Mouse (Mus musculus): ENCODE measurements around the gene Plbd2. TPM values are rescaled to one million over a fixed set of nuclear protein-coding genes. Genes with fewer than 3 reads are reported as not detected.

Plbd2 gene
- polyA plus RNA-seq, 1 experiment: 53.5 TPM

- H3K4me3 ChIP-seq (replicated peaks; ENCODE audit: insufficient read depth, low read depth, low read length): no peak overlapping the region
- no peak overlapping the region for H3K27ac ChIP-seq (ENCODE audit: insufficient read depth, low read length)
- H3K27me3 ChIP-seq (ENCODE audit: control insufficient read depth, insufficient read depth, low read length): no peaks in the 10 kb centered on the region
- TF ChIP-seq CTCF (IDR thresholded peaks at IDR 0.05; ENCODE audit: borderline replicate concordance, insufficient read depth, low read depth, low read length) (no peak), POLR2A (IDR thresholded peaks at IDR 0.05; ENCODE audit: borderline replicate concordance, insufficient read depth, low read length) (no peak)
- no peaks in the 10 kb centered on the region for H3K4me1 ChIP-seq (ENCODE audit: control insufficient read depth, insufficient read depth, low read length)
- WGBS: 76% methylated on average over 19 of the region's 19 CpGs
- DNase-seq: no peak
These were observed 20.0 kb downstream of the Plbd2 start for GRCm38 (mm10) chr5:120483399-120483798.

- no peaks in the 10 kb centered on the region for H3K27me3 ChIP-seq (ENCODE audit: control insufficient read depth, insufficient read depth, low read length)
- no peak for DNase-seq
- WGBS: 24% methylated on average over 9 of the region's 9 CpGs
- H3K4me3 ChIP-seq (replicated peaks; ENCODE audit: insufficient read depth, low read depth, low read length): no peak overlapping the region
- H3K4me1 ChIP-seq (ENCODE audit: control insufficient read depth, insufficient read depth, low read length): no peaks in the 10 kb centered on the region
- H3K27ac ChIP-seq (ENCODE audit: insufficient read depth, low read length): no peak overlapping the region
- TF ChIP-seq CTCF (IDR thresholded peaks at IDR 0.05; ENCODE audit: borderline replicate concordance, insufficient read depth, low read depth, low read length) (no peak), POLR2A (IDR thresholded peaks at IDR 0.05; ENCODE audit: borderline replicate concordance, insufficient read depth, low read length) (no peak)
These were observed 22.2 kb downstream of the Plbd2 start for GRCm38 (mm10) chr5:120481205-120481604.

DNA sequence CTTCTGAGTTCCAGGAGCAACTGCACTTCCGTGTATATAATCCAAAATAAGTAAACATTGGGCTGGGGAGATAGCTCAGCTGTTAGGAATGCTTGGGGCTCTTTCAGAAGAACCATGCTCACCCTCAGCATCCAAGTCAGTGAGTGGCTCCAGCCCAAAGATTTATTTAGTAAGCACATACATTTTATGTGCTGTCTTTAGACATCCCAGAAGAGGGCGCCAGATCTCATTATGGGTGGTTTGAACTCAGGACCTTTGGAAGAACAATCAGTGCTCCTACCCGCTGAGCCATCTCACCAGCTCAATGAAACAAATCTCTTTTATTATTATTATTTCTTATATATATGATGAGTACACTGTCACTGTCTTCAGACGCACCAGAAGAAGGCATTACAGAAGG lies 23.9 kb downstream of the Plbd2 start:
- WGBS: 70% methylated on average over 4 of the region's 4 CpGs
- H3K27me3 ChIP-seq (ENCODE audit: control insufficient read depth, insufficient read depth, low read length): no peaks in the 10 kb centered on the region
- TF ChIP-seq CTCF (IDR thresholded peaks at IDR 0.05; ENCODE audit: borderline replicate concordance, insufficient read depth, low read depth, low read length) (no peak), POLR2A (IDR thresholded peaks at IDR 0.05; ENCODE audit: borderline replicate concordance, insufficient read depth, low read length) (no peak)
- H3K4me3 ChIP-seq (replicated peaks; ENCODE audit: insufficient read depth, low read depth, low read length): no peak overlapping the region
- H3K27ac ChIP-seq (ENCODE audit: insufficient read depth, low read length): no peak overlapping the region
- no peak for DNase-seq
- H3K4me1 ChIP-seq (ENCODE audit: control insufficient read depth, insufficient read depth, low read length): no peaks in the 10 kb centered on the region

GRCm38 (mm10) chr5:120477993-120478392 lies 25.4 kb downstream of the Plbd2 start:
- H3K4me1 ChIP-seq (ENCODE audit: control insufficient read depth, insufficient read depth, low read length): no peaks in the 10 kb centered on the region
- 90% methylated on average over 5 of the region's 5 CpGs for WGBS
- no peak for DNase-seq
- H3K27me3 ChIP-seq (ENCODE audit: control insufficient read depth, insufficient read depth, low read length): no peaks in the 10 kb centered on the region
- no peak overlapping the region for H3K4me3 ChIP-seq (replicated peaks; ENCODE audit: insufficient read depth, low read depth, low read length)
- H3K27ac ChIP-seq (ENCODE audit: insufficient read depth, low read length): no peak overlapping the region
- no peak for TF ChIP-seq CTCF (IDR thresholded peaks at IDR 0.05; ENCODE audit: borderline replicate concordance, insufficient read depth, low read depth, low read length)
- TF ChIP-seq POLR2A (IDR thresholded peaks at IDR 0.05; ENCODE audit: borderline replicate concordance, insufficient read depth, low read length): no peak

DNA sequence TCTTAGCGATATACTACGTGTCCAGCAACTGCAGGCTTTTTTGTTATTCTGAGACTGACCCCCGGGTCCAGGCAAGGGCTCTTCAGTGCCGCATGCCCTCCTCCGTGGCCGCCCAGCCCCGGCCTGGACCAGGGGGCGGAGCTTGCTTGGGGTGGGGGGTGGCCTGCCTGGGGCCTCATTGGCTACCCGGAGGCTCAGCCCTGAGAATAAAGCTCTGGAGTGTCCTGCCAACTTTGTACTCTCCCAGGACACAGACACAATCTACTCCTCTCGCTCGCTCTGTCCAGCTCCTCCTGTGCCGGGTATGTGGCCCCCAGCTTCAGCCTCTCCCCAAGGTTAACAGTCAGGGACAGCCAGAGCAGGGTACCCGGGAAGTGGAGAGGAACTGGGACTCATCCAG lies 27.1 kb downstream of the Plbd2 start, which contains the start of gene Sds:
TSS of gene Sds (plus strand) at position 231 of the 400 bp plus-strand sequence.
- Histone ChIP-seq H3K27me3 (ENCODE audit: control insufficient read depth, insufficient read depth, low read length) (no peaks in the 10 kb centered on the region), H3K27ac (ENCODE audit: insufficient read depth, low read length) (no peak within 1 kb of the TSS), H3K4me1 (ENCODE audit: control insufficient read depth, insufficient read depth, low read length) (no peaks in the 10 kb centered on the region), H3K4me3 (replicated peaks; ENCODE audit: insufficient read depth, low read depth, low read length) (no peak within 1 kb of the TSS)
- DNase-seq: no peak
- no peak for TF ChIP-seq CTCF (IDR thresholded peaks at IDR 0.05; ENCODE audit: borderline replicate concordance, insufficient read depth, low read depth, low read length)
- TF ChIP-seq POLR2A (IDR thresholded peaks at IDR 0.05; ENCODE audit: borderline replicate concordance, insufficient read depth, low read length): no peak
- WGBS: 14% methylated on average over 13 of the region's 13 CpGs

GRCm38 (mm10) chr5:120475861-120476260 lies 27.6 kb downstream of the Plbd2 start:
- WGBS: 61% methylated on average over 8 of the region's 8 CpGs
- H3K4me1 ChIP-seq (ENCODE audit: control insufficient read depth, insufficient read depth, low read length): no peaks in the 10 kb centered on the region
- H3K4me3 ChIP-seq (replicated peaks; ENCODE audit: insufficient read depth, low read depth, low read length): no peak overlapping the region
- no peak for DNase-seq
- no peak for TF ChIP-seq CTCF (IDR thresholded peaks at IDR 0.05; ENCODE audit: borderline replicate concordance, insufficient read depth, low read depth, low read length)
- no peak for TF ChIP-seq POLR2A (IDR thresholded peaks at IDR 0.05; ENCODE audit: borderline replicate concordance, insufficient read depth, low read length)
- no peaks in the 10 kb centered on the region for H3K27me3 ChIP-seq (ENCODE audit: control insufficient read depth, insufficient read depth, low read length)
- H3K27ac ChIP-seq (ENCODE audit: insufficient read depth, low read length): no peak overlapping the region

DNA sequence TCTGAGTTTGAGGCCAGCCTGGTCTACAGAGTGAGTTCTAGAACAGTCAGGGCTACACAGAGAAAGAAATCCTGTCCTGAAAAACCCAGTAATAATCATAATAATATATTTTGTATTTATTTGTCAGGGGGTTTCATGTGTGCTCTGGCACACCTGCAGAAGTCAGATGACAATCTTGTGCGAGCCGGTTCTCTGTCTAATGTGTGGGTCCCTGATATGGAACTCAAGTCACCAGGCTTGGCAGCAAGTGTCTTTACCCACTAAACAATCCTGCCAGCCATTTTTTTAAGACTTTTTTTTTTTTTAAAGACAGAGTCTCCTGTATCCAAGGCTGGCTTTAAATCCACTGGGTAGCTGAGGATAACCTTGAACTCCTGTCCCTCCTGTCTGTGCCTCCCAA lies 30.1 kb downstream of the Plbd2 start:
- H3K4me1 ChIP-seq (ENCODE audit: control insufficient read depth, insufficient read depth, low read length): no peaks in the 10 kb centered on the region
- no peak overlapping the region for H3K27ac ChIP-seq (ENCODE audit: insufficient read depth, low read length)
- TF ChIP-seq CTCF (IDR thresholded peaks at IDR 0.05; ENCODE audit: borderline replicate concordance, insufficient read depth, low read depth, low read length) (no peak), POLR2A (IDR thresholded peaks at IDR 0.05; ENCODE audit: borderline replicate concordance, insufficient read depth, low read length) (no peak)
- no peak for DNase-seq
- WGBS: 91% methylated on average over 2 of the region's 2 CpGs
- H3K4me3 ChIP-seq (replicated peaks; ENCODE audit: insufficient read depth, low read depth, low read length): no peak overlapping the region
- no peaks in the 10 kb centered on the region for H3K27me3 ChIP-seq (ENCODE audit: control insufficient read depth, insufficient read depth, low read length)

DNA sequence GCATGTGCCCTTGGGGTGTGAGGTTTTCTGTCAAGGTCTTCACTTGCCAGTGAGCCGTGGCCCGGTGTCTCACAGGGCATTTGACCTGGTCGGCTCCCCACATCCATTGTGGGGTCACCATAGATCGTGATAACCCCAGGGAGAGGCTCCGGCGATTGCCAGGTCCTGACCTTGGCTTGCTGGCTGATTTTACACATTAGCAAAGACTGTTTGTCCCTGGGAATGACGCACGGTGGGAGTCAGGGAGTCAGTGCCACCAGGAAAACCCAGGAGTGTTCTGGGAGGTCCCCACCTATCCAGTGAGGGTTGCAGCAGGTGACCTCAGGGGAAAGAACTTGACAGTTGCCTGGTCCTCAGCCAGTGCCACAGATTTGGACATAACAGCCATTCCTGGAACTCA lies 30.7 kb downstream of the Plbd2 start, which contains the start of gene Sdsl:
TSS of gene Sdsl (minus strand) at position 41 of the 400 bp plus-strand sequence.
- H3K27ac ChIP-seq (ENCODE audit: insufficient read depth, low read length): no peak within 1 kb of the TSS
- H3K4me3 ChIP-seq (replicated peaks; ENCODE audit: insufficient read depth, low read depth, low read length): no peak within 1 kb of the TSS
- no peak for TF ChIP-seq CTCF (IDR thresholded peaks at IDR 0.05; ENCODE audit: borderline replicate concordance, insufficient read depth, low read depth, low read length)
- TF ChIP-seq POLR2A (IDR thresholded peaks at IDR 0.05; ENCODE audit: borderline replicate concordance, insufficient read depth, low read length): no peak
- no peaks in the 10 kb centered on the region for H3K4me1 ChIP-seq (ENCODE audit: control insufficient read depth, insufficient read depth, low read length)
- 72% methylated on average over 8 of the region's 8 CpGs for WGBS
- no peaks in the 10 kb centered on the region for H3K27me3 ChIP-seq (ENCODE audit: control insufficient read depth, insufficient read depth, low read length)
- no peak for DNase-seq
